Mouse (Mus musculus) liver, adult 2 months (tissue): ENCODE measurements around the gene Rab10. TPM values are rescaled to one million over a fixed set of nuclear protein-coding genes. Genes with fewer than 3 reads are reported as not detected.

Experiments
- DNase-seq: peaks from one replicate; pipeline ENCODE4 v3.0.0-alpha.2; 2011; ENCODE audit warnings: low read depth, low spot score; ENCODE audit errors: extremely low read depth
- H3K27ac ChIP-seq: fragments of 200-500 bp; replicated peaks from 2 replicates; pipeline ENCODE4 v1.5.1; 2012; ENCODE audit warnings: low read depth, mild to moderate bottlenecking, control low read depth, inconsistent platforms, low read length; ENCODE audit not compliant: insufficient read depth
- H3K27me3 ChIP-seq: fragments of 200-500 bp; 2 replicates; pipeline ENCODE4 v1.6.1; 2012; ENCODE audit warnings: mild to moderate bottlenecking, moderate library complexity, low read length, inconsistent platforms; ENCODE audit not compliant: control insufficient read depth, insufficient read depth
- H3K36me3 ChIP-seq: fragments of 200-500 bp; 2 replicates; pipeline ENCODE4 v1.6.1; 2012; ENCODE audit warnings: low read length, inconsistent platforms; ENCODE audit not compliant: control insufficient read depth, insufficient read depth
- H3K4me1 ChIP-seq: fragments of 200-500 bp; 2 replicates; pipeline ENCODE4 v1.6.1; 2011; ENCODE audit warnings: low read length; ENCODE audit not compliant: control insufficient read depth, insufficient read depth
- H3K4me3 ChIP-seq: fragments of 200-500 bp; 2 replicates; pipeline ENCODE4 v1.5.1; 2011; ENCODE audit warnings: low read depth, mild to moderate bottlenecking, control low read depth, low read length, moderate library complexity; ENCODE audit not compliant: insufficient read depth
- H3K79me2 ChIP-seq: fragments of 200-500 bp; 2 replicates; pipeline ENCODE4 v1.6.1; 2012; ENCODE audit warnings: inconsistent platforms, mild to moderate bottlenecking, low read length, moderate library complexity; ENCODE audit not compliant: control insufficient read depth, insufficient read depth
- H3K9ac ChIP-seq: fragments of 200-500 bp; 2 replicates; pipeline ENCODE4 v1.6.1; 2012; ENCODE audit warnings: low read depth, mild to moderate bottlenecking, control low read depth, inconsistent platforms, low read length
- CTCF ChIP-seq: fragments of 200-500 bp; IDR thresholded peaks from 2 replicates; pipeline ENCODE4 v1.5.1; 2011; ENCODE audit warnings: low read depth, low read length, control low read depth
- POLR2A ChIP-seq: fragments of 200-500 bp; IDR thresholded peaks from 2 replicates; pipeline ENCODE4 v1.6.1; 2011; ENCODE audit warnings: low read length, control low read depth; ENCODE audit not compliant: insufficient read depth; ENCODE audit errors: extremely low read depth
- WGBS: fragments of 180-500 bp; shearing (Covaris S2); methylation state at CpG from one replicate; pipeline ENCODE4 v1.1.7; 2018; 5-methylcytosine and 5-hydroxymethylcytosine counted together
- polyA plus RNA-seq: library from polyadenylated mRNA; depleted of rRNA; stranded (reverse); fragments of >200 nt; gene quantifications from 2 replicates; pipeline ENCODE4 v1.2.3, GENCODE M21; 2012
- total RNA-seq: library from RNA; depleted of rRNA; stranded (reverse); fragments of >200 nt; gene quantifications from 2 replicates; pipeline ENCODE4 v1.2.3, GENCODE M21; 2014

Gene Rab10
- total and polyA plus RNA-seq, 2 experiments, result 18.7 to 42.8 TPM

GRCm38 (mm10) chr12:3329677-3330076 lies 19.9 kb upstream of the Rab10 start:
- TF ChIP-seq CTCF (no peak), POLR2A (no peak)
- WGBS, result 67% methylated on average over 4 of the region's 4 CpGs
- no peak for DNase-seq
- H3K9ac ChIP-seq, result no peak overlapping the region
- H3K27ac ChIP-seq, result no peak overlapping the region
- no peak overlapping the region for H3K4me3 ChIP-seq
- no peaks in the 10 kb centered on the region for H3K79me2 ChIP-seq
- no peaks in the 10 kb centered on the region for H3K36me3 ChIP-seq
- no peaks in the 10 kb centered on the region for H3K4me1 ChIP-seq
- no peaks in the 10 kb centered on the region for H3K27me3 ChIP-seq

GRCm38 (mm10) chr12:3325232-3325631 lies 15.5 kb upstream of the Rab10 start:
- Histone ChIP-seq H3K27ac (no peak overlapping the region), H3K36me3 (no peaks in the 10 kb centered on the region), H3K79me2 (no peaks in the 10 kb centered on the region), H3K4me1 (no peaks in the 10 kb centered on the region), H3K9ac (no peak overlapping the region), H3K4me3 (no peak overlapping the region), H3K27me3 (no peaks in the 10 kb centered on the region)
- TF ChIP-seq CTCF (no peak), POLR2A (no peak)
- DNase-seq, result no peak
- 83% methylated on average over 2 of the region's 2 CpGs for WGBS

- Histone ChIP-seq H3K4me3 (no peak overlapping the region), H3K27me3 (no peaks in the 10 kb centered on the region), H3K4me1 (no peaks in the 10 kb centered on the region), H3K27ac (no peak overlapping the region), H3K79me2 (no peaks in the 10 kb centered on the region), H3K36me3 (no peaks in the 10 kb centered on the region), H3K9ac (no peak overlapping the region)
- no peak for DNase-seq
- WGBS, result 77% methylated on average over 6 of the region's 6 CpGs
- TF ChIP-seq CTCF (no peak), POLR2A (no peak)
Observed at GRCm38 (mm10) chr12:3323241-3323640, 13.5 kb upstream of the Rab10 start.

- Histone ChIP-seq H3K79me2 (no peaks in the 10 kb centered on the region), H3K4me1 (no peaks in the 10 kb centered on the region), H3K27me3 (no peaks in the 10 kb centered on the region), H3K27ac (no peak overlapping the region), H3K36me3 (no peaks in the 10 kb centered on the region), H3K9ac (no peak overlapping the region), H3K4me3 (no peak overlapping the region)
- 67% methylated on average over 4 of the region's 4 CpGs for WGBS
- DNase-seq, result no peak
- no peak for TF ChIP-seq CTCF
- TF ChIP-seq POLR2A, result no peak
Observed at GRCm38 (mm10) chr12:3319377-3319776, 9.6 kb upstream of the Rab10 start.

GRCm38 (mm10) chr12:3316937-3317336 lies 7.2 kb upstream of the Rab10 start:
- H3K9ac ChIP-seq, result no peak overlapping the region
- no peak overlapping the region for H3K27ac ChIP-seq
- no peak overlapping the region for H3K4me3 ChIP-seq
- no peaks in the 10 kb centered on the region for H3K27me3 ChIP-seq
- no peak for DNase-seq
- no peaks in the 10 kb centered on the region for H3K36me3 ChIP-seq
- TF ChIP-seq POLR2A (no peak), CTCF (no peak)
- 66% methylated on average over 3 of the region's 3 CpGs for WGBS
- no peaks in the 10 kb centered on the region for H3K79me2 ChIP-seq
- H3K4me1 ChIP-seq, result no peaks in the 10 kb centered on the region

GRCm38 (mm10) chr12:3316083-3316482 lies 6.3 kb upstream of the Rab10 start:
- Histone ChIP-seq H3K79me2 (no peaks in the 10 kb centered on the region), H3K27ac (no peak overlapping the region), H3K9ac (no peak overlapping the region), H3K36me3 (no peaks in the 10 kb centered on the region), H3K27me3 (no peaks in the 10 kb centered on the region), H3K4me1 (no peaks in the 10 kb centered on the region), H3K4me3 (no peak overlapping the region)
- no peak for TF ChIP-seq POLR2A
- TF ChIP-seq CTCF, result no peak
- no peak for DNase-seq
- 70% methylated on average over 2 of the region's 2 CpGs for WGBS
